Mouse (Mus musculus) kidney, embryonic 16.5 days (tissue): ENCODE data around the gene Adra1d. TPM values are rescaled to one million over a fixed set of nuclear protein-coding genes. Genes with fewer than 3 reads are reported as not detected.

Experiments used
- ATAC-seq: fragments of 200-750 bp; cut with Nextera tagmentation; 2 replicates; pipeline ENCODE4 v1.8.0; 2017; ENCODE audit warnings: moderate TSS enrichment; ENCODE audit not compliant: low FRiP score, low TSS enrichment
- H3K27ac ChIP-seq: fragments of 300-500 bp; sonication (generic); 2 replicates; pipeline ENCODE4 v1.5.1; 2014; ENCODE audit warnings: low read length
- H3K27me3 ChIP-seq: fragments of 300-500 bp; sonication (generic); 2 replicates; pipeline ENCODE4 v1.6.1; 2014; ENCODE audit warnings: low read length, control low read depth, mixed read lengths; ENCODE audit not compliant: insufficient read depth
- H3K36me3 ChIP-seq: fragments of 300-500 bp; sonication (generic); 2 replicates; pipeline ENCODE4 v1.6.1; 2014; ENCODE audit warnings: low read length, control low read depth, mixed read lengths; ENCODE audit not compliant: insufficient read depth
- H3K4me1 ChIP-seq: fragments of 300-500 bp; sonication (generic); 2 replicates; pipeline ENCODE4 v1.6.1; 2014; ENCODE audit warnings: low read length, control low read depth, mixed read lengths; ENCODE audit not compliant: insufficient read depth
- H3K4me2 ChIP-seq: fragments of 300-500 bp; sonication (generic); replicated peaks from 2 replicates; pipeline ENCODE4 v1.6.1; 2014; ENCODE audit warnings: low read depth, low read length
- H3K4me3 ChIP-seq: fragments of 300-500 bp; sonication (generic); 2 replicates; pipeline ENCODE4 v1.5.1; 2014; ENCODE audit warnings: mild to moderate bottlenecking, low read length
- H3K9ac ChIP-seq: fragments of 300-500 bp; sonication (generic); replicated peaks from 2 replicates; pipeline ENCODE4 v1.6.1; 2014; ENCODE audit warnings: low read length
- H3K9me3 ChIP-seq: fragments of 300-500 bp; sonication (generic); 2 replicates; pipeline ENCODE4 v1.6.1; 2016; ENCODE audit warnings: low read length, control low read depth
- WGBS: fragments of 180-500 bp; shearing (Covaris S2); extraction: QIAGEN DNeasy Blood & Tissue Kit; methylation state at CpG from one replicate; pipeline ENCODE4 v1.1.7; 2014; 5-methylcytosine and 5-hydroxymethylcytosine counted together
- polyA plus RNA-seq: library from polyadenylated mRNA; unstranded; fragments of >200 nt; fragmentation: Nextera tagmentation; extraction: Ambion mirVana; gene quantifications from 2 replicates; pipeline ENCODE4 v1.2.1, GENCODE M21; 2015

Adra1d gene
- polyA plus RNA-seq, 1 experiment from 2014 or later: 1.4 TPM

- no peaks in the 10 kb centered on the region for H3K9me3 ChIP-seq
- peaks cover 18% of the 10 kb centered on the region for H3K27me3 ChIP-seq
- no peak overlapping the region for H3K27ac ChIP-seq
- H3K4me2 ChIP-seq: no peak overlapping the region
- H3K9ac ChIP-seq: no peak overlapping the region
- no peaks in the 10 kb centered on the region for H3K36me3 ChIP-seq
- WGBS: 36% methylated on average over 6 of the region's 6 CpGs
- no peak for ATAC-seq
- no peak overlapping the region for H3K4me3 ChIP-seq
- peaks cover 8% of the 10 kb centered on the region for H3K4me1 ChIP-seq
Measured at GRCm38 (mm10) chr2:131542531-131542930, 19.6 kb downstream of the Adra1d start.

DNA sequence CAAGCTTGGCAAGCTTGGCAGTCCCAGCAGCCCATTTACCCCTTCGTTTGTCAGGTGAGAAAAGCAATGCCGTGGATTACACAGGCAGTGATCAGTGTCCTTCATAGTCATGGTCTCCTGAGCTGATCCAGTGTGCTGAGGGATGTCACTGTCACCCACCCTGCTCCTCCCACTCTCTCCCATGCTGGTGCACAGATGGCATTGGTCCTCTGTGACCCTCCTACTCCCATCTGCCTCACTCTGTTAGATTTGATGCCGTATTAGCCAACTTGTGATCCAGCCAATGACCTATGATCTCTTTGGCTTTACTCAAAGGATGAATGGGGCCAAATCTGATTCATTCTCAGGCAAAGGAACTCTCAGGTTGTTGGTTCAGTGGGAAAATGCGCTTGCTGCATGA, 20.4 kb downstream of the Adra1d start:
- WGBS: 63% methylated on average over 4 of the region's 4 CpGs
- Histone ChIP-seq H3K4me3 (no peak overlapping the region), H3K4me1 (peaks cover 8% of the 10 kb centered on the region), H3K4me2 (no peak overlapping the region), H3K9ac (no peak overlapping the region), H3K36me3 (no peaks in the 10 kb centered on the region), H3K27me3 (peaks cover 11% of the 10 kb centered on the region), H3K27ac (no peak overlapping the region), H3K9me3 (no peaks in the 10 kb centered on the region)
- ATAC-seq: no peak

GRCm38 (mm10) chr2:131539780-131540179, 22.3 kb downstream of the Adra1d start:
- no peak overlapping the region for H3K4me3 ChIP-seq
- no peak for ATAC-seq
- no peaks in the 10 kb centered on the region for H3K36me3 ChIP-seq
- H3K4me2 ChIP-seq: no peak overlapping the region
- H3K4me1 ChIP-seq: no peaks in the 10 kb centered on the region
- no peak overlapping the region for H3K27ac ChIP-seq
- H3K27me3 ChIP-seq: no peaks in the 10 kb centered on the region
- WGBS: 84% methylated on average over 6 of the region's 6 CpGs
- H3K9ac ChIP-seq: no peak overlapping the region
- H3K9me3 ChIP-seq: no peaks in the 10 kb centered on the region

DNA sequence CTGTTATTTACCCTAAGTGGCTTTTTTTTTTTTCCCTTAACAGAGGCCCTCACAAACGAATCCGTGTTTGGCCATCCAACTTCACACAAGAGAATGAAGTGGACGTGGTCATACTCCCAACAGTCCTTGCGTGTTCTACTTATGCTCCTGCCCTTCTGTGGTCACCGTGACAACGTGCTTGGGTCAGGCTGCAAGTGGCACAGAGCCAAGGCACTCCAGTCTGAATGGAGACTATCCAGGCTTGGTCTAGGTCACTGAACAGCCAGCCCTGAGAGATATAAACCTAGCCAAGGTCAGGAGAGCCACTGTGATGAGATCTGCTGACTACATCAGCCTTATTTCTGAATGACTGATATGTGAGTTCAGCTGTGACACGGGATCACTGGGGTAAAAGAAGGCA, 23.7 kb downstream of the Adra1d start:
- Histone ChIP-seq H3K4me1 (no peaks in the 10 kb centered on the region), H3K4me3 (no peak overlapping the region), H3K27ac (no peak overlapping the region), H3K9me3 (no peaks in the 10 kb centered on the region), H3K9ac (no peak overlapping the region), H3K4me2 (no peak overlapping the region), H3K36me3 (no peaks in the 10 kb centered on the region), H3K27me3 (no peaks in the 10 kb centered on the region)
- 56% methylated on average over 7 of the region's 7 CpGs for WGBS
- no peak for ATAC-seq

DNA sequence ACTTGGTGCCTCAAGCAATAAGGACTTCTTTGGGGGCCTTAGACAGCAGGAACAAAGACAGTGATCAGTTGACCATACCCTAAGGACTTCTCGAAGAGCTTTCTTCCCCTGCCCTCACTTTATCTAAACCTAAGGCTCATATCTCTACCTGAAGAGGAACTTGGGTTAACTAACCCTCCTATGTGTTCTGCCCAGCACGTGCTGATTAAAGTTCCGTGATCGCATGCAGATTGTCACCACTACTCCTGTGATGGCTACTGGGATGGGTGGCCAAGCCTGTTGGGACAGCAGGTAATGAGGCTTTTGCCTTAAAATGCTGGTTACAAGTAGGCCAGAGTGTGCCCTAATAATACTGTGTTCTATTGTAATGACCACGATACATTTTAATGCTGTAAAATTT, 26.9 kb downstream of the Adra1d start:
- H3K4me1 ChIP-seq: no peaks in the 10 kb centered on the region
- no peak overlapping the region for H3K9ac ChIP-seq
- no peaks in the 10 kb centered on the region for H3K36me3 ChIP-seq
- H3K4me3 ChIP-seq: no peak overlapping the region
- H3K9me3 ChIP-seq: no peaks in the 10 kb centered on the region
- ATAC-seq: no peak
- no peaks in the 10 kb centered on the region for H3K27me3 ChIP-seq
- WGBS: 91% methylated on average over 5 of the region's 5 CpGs
- H3K4me2 ChIP-seq: no peak overlapping the region
- no peak overlapping the region for H3K27ac ChIP-seq

DNA sequence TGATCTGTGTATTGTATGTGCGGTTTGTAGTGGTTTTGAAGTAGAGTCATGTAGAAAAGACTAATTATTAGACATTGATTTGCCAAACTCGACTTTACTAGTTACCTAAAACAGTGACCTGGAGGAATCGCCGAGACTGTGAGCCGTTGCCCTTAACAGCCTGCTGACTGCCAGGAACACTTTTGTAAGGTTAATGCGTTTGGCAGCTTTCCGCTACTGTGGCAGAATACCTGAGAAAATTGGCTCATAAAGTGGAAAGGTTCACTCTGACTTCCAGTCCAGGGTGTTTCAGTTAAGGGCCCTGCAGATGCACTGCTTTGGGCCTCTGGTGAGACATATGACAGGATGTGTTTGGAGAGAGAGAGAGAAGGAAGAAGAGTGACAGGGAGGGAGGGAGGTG, 30.8 kb downstream of the Adra1d start:
- Histone ChIP-seq H3K4me2 (no peak overlapping the region), H3K27ac (no peak overlapping the region), H3K4me3 (no peak overlapping the region), H3K4me1 (no peaks in the 10 kb centered on the region), H3K27me3 (no peaks in the 10 kb centered on the region), H3K36me3 (no peaks in the 10 kb centered on the region), H3K9me3 (no peaks in the 10 kb centered on the region), H3K9ac (no peak overlapping the region)
- ATAC-seq: no peak
- whole genome bisulfite sequencing: 86% methylated on average over 7 of the region's 7 CpGs

GRCm38 (mm10) chr2:131530623-131531008, 31.5 kb downstream of the Adra1d start:
- WGBS: 20% methylated on average over 9 of the region's 9 CpGs
- Histone ChIP-seq H3K27me3 (no peaks in the 10 kb centered on the region), H3K36me3 (no peaks in the 10 kb centered on the region), H3K4me1 (no peaks in the 10 kb centered on the region), H3K9me3 (no peaks in the 10 kb centered on the region), H3K4me2 (no peak overlapping the region), H3K27ac (no peak overlapping the region), H3K4me3 (no peak overlapping the region), H3K9ac (no peak overlapping the region)
- ATAC-seq: 0 out of 2 replicates have a peak, but pooled peaks have one; percentile 55

GRCm38 (mm10) chr2:131529898-131530622, 32.0 kb downstream of the Adra1d start:
- Histone ChIP-seq H3K27ac (no peak overlapping the region), H3K36me3 (no peaks in the 10 kb centered on the region), H3K4me3 (no peak overlapping the region), H3K27me3 (no peaks in the 10 kb centered on the region), H3K4me2 (no peak overlapping the region), H3K9me3 (no peaks in the 10 kb centered on the region), H3K9ac (no peak overlapping the region), H3K4me1 (no peaks in the 10 kb centered on the region)
- ATAC-seq: peak; percentile 64; the same call in 1 of the 2 replicates
- 37% methylated on average over 11 of the region's 11 CpGs for WGBS

DNA sequence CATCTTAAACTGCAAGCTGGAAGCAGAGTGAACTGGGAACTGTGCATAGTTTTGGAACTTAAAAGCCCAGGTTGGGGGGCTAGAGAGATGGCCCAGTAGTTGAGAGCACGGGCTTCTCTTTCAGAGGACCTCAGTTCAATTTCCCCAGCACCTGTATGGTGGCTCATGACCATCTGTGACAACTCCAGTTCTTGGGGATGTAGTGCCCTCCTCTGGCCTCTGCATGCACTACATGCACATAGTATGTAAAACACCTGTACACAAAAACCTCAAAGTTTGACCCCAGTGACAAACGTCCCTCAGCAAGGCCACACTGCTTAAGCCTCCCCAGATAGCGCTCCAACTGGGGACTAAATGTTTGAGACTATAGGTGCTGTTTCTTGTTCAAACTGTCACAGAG, 35.0 kb downstream of the Adra1d start:
- Histone ChIP-seq H3K9ac (no peak overlapping the region), H3K27me3 (no peaks in the 10 kb centered on the region), H3K4me2 (no peak overlapping the region), H3K36me3 (no peaks in the 10 kb centered on the region), H3K4me1 (no peaks in the 10 kb centered on the region), H3K9me3 (no peaks in the 10 kb centered on the region), H3K4me3 (no peak overlapping the region), H3K27ac (no peak overlapping the region)
- 51% methylated on average over 3 of the region's 3 CpGs for WGBS
- ATAC-seq: no peak

- Histone ChIP-seq H3K27me3 (no peaks in the 10 kb centered on the region), H3K36me3 (peaks cover 10% of the 10 kb centered on the region), H3K4me1 (no peaks in the 10 kb centered on the region), H3K9ac (no peak overlapping the region), H3K4me2 (no peak overlapping the region), H3K9me3 (no peaks in the 10 kb centered on the region), H3K4me3 (no peak overlapping the region), H3K27ac (no peak overlapping the region)
- WGBS: 94% methylated on average over 19 of the region's 19 CpGs
- no peak for ATAC-seq
Measured at GRCm38 (mm10) chr2:131520743-131521142, 41.3 kb downstream of the Adra1d start.
